Mouse (Mus musculus) bone marrow, adult 2 months (tissue): Measurements from ENCODE around the gene Hspb3. TPM values are rescaled to one million over a fixed set of nuclear protein-coding genes. Genes with fewer than 3 reads are reported as not detected.
A peak's percentile ranks its signal among the peaks of the same experiment; 100 is the strongest.

ENCODE experiments used
- H3K27ac ChIP-seq: fragments of 200-500 bp; 2 replicates; pipeline ENCODE4 v1.5.1; 2012; ENCODE audit warnings: low read depth, mild to moderate bottlenecking, control low read depth, inconsistent platforms, low read length; ENCODE audit not compliant: control insufficient read depth, poor library complexity, insufficient read depth
- H3K4me1 ChIP-seq: fragments of 200-500 bp; 2 replicates; pipeline ENCODE4 v1.6.1; 2011; ENCODE audit warnings: low read length; ENCODE audit not compliant: control insufficient read depth, insufficient read depth
- H3K4me3 ChIP-seq: fragments of 200-500 bp; replicated peaks from 2 replicates; pipeline ENCODE3; 2011; ENCODE audit warnings: mild to moderate bottlenecking, low read depth, low read length, control low read depth; ENCODE audit not compliant: control insufficient read depth
- CTCF ChIP-seq: fragments of 200-500 bp; IDR thresholded peaks from 2 replicates; pipeline ENCODE4 v1.5.1; 2011; ENCODE audit warnings: low read length, control low read depth; ENCODE audit not compliant: control insufficient read depth, insufficient read depth
- POLR2A ChIP-seq: fragments of 200-500 bp; IDR thresholded peaks from 2 replicates; pipeline ENCODE4 v1.6.1; 2011; ENCODE audit warnings: low read depth, mild to moderate bottlenecking, control low read depth, low read length, borderline replicate concordance; ENCODE audit not compliant: control insufficient read depth
- WGBS: fragments of 180-500 bp; shearing (Covaris S2); methylation state at CpG from one replicate; pipeline ENCODE4 v1.1.7; 2018; 5-methylcytosine and 5-hydroxymethylcytosine counted together
- polyA plus RNA-seq: library from polyadenylated mRNA; stranded (reverse); fragments of >200 nt; gene quantifications from 2 replicates; pipeline ENCODE4 v1.2.4, GENCODE M21; 2011; ENCODE audit warnings: low replicate concordance; ENCODE audit not compliant: missing spikeins, insufficient read depth, insufficient read length

The Hspb3 gene
- polyA plus RNA-seq, 1 experiment = not detected

GRCm38 (mm10) chr13:113614635-113615545 is 48.6 kb downstream of the Hspb3 start:
- H3K4me1 ChIP-seq = peaks cover 2% of the 10 kb centered on the region; the same call in 1 of the 2 replicates
- no peak for TF ChIP-seq POLR2A
- no peak for TF ChIP-seq CTCF
- peak overlapping the region; percentile 94 for H3K4me3 ChIP-seq
- 7% methylated on average over 24 of the region's 24 CpGs for WGBS
- peak overlapping the region; percentile 92 for H3K27ac ChIP-seq

- peaks cover 5% of the 10 kb centered on the region; the same call in 1 of the 2 replicates for H3K4me1 ChIP-seq
- peak overlapping the region; percentile 63 for H3K4me3 ChIP-seq
Measured at GRCm38 (mm10) chr13:113613882-113614281, 49.6 kb downstream of the Hspb3 start.

GRCm38 (mm10) chr13:113613341-113613740 is 50.1 kb downstream of the Hspb3 start:
- TF ChIP-seq POLR2A (no peak), CTCF (no peak)
- WGBS = 79% methylated on average over 12 of the region's 12 CpGs
- H3K4me3 ChIP-seq = peak overlapping the region; percentile 8
- peaks cover 6% of the 10 kb centered on the region for H3K4me1 ChIP-seq
- no peak overlapping the region for H3K27ac ChIP-seq

More at GRCm38 (mm10) chr13:113613882-113614281, 49.6 kb downstream of the Hspb3 start:
- H3K27ac ChIP-seq = peak overlapping the region; percentile 33; the same call in 1 of the 2 replicates
- no peak for TF ChIP-seq POLR2A
- no peak for TF ChIP-seq CTCF
- WGBS = 41% methylated on average over 10 of the region's 10 CpGs

Other genes starting within 250 kb of the Hspb3 start
- gene Snx18, start 45.1 kb downstream of the Hspb3 start, polyA plus RNA-seq = 9.0 and 22.1 TPM in 2 replicates
- gene Arl15, start 130.8 kb upstream of the Hspb3 start, polyA plus RNA-seq = 5.2 and 5.4 TPM in 2 replicates